Mouse (Mus musculus) forebrain, postnatal 0 days (tissue): ENCODE measurements at regions not wholly inside any gene's neighbourhood (a gene's known extent, or its start where the extent isn't known, plus 50 kb on each side); places are given as distances from the start of the nearest gene placed in this dataset.

Experiments
- ATAC-seq: fragments of 200-750 bp; cut with Nextera tagmentation; 2 replicates; pipeline ENCODE4 v1.8.0; 2017; ENCODE audit warnings: mild to moderate bottlenecking, moderate library complexity
- DNase-seq: peaks from one replicate; pipeline ENCODE4 v3.0.0-alpha.2; 2015
- H3K27ac ChIP-seq: fragments of 300-500 bp; sonication (generic); 2 replicates; pipeline ENCODE4 v1.5.1; 2014; ENCODE audit warnings: low read depth, mild to moderate bottlenecking, antibody characterized with exemption, low read length, moderate library complexity, mixed read lengths
- H3K27me3 ChIP-seq: fragments of 300-500 bp; sonication (generic); 2 replicates; pipeline ENCODE4 v1.6.1; 2014; ENCODE audit warnings: mild to moderate bottlenecking, low read length, mixed read lengths; ENCODE audit not compliant: insufficient read depth
- H3K36me3 ChIP-seq: fragments of 300-500 bp; sonication (generic); 2 replicates; pipeline ENCODE4 v1.6.1; 2014; ENCODE audit warnings: mild to moderate bottlenecking, moderate library complexity; ENCODE audit not compliant: insufficient read depth
- H3K4me1 ChIP-seq: fragments of 300-500 bp; sonication (generic); 2 replicates; pipeline ENCODE4 v1.6.1; 2014; ENCODE audit warnings: antibody characterized with exemption; ENCODE audit not compliant: insufficient read depth
- H3K4me2 ChIP-seq: fragments of 300-500 bp; sonication (generic); 2 replicates; pipeline ENCODE4 v1.6.1; 2014; ENCODE audit warnings: low read depth, mild to moderate bottlenecking, moderate library complexity
- H3K4me3 ChIP-seq: fragments of 300-500 bp; sonication (generic); 2 replicates; pipeline ENCODE4 v1.5.1; 2014; ENCODE audit warnings: low read depth, low read length, mixed read lengths
- H3K9ac ChIP-seq: fragments of 300-500 bp; sonication (generic); 2 replicates; pipeline ENCODE4 v1.6.1; 2014; ENCODE audit warnings: mild to moderate bottlenecking
- H3K9me3 ChIP-seq: fragments of 300-500 bp; sonication (generic); 2 replicates; pipeline ENCODE4 v1.6.1; 2016; ENCODE audit warnings: low read length
- CTCF ChIP-seq: sonication (generic); IDR thresholded peaks from 2 replicates; pipeline ENCODE4 v1.5.1; 2016; ENCODE audit warnings: antibody characterized with exemption, control low read depth, low read depth
- WGBS: fragments of 180-500 bp; shearing (Covaris S2); extraction: QIAGEN DNeasy Blood & Tissue Kit; methylation state at CpG from one replicate; pipeline ENCODE4 v1.1.7; 2014; 5-methylcytosine and 5-hydroxymethylcytosine counted together

DNA sequence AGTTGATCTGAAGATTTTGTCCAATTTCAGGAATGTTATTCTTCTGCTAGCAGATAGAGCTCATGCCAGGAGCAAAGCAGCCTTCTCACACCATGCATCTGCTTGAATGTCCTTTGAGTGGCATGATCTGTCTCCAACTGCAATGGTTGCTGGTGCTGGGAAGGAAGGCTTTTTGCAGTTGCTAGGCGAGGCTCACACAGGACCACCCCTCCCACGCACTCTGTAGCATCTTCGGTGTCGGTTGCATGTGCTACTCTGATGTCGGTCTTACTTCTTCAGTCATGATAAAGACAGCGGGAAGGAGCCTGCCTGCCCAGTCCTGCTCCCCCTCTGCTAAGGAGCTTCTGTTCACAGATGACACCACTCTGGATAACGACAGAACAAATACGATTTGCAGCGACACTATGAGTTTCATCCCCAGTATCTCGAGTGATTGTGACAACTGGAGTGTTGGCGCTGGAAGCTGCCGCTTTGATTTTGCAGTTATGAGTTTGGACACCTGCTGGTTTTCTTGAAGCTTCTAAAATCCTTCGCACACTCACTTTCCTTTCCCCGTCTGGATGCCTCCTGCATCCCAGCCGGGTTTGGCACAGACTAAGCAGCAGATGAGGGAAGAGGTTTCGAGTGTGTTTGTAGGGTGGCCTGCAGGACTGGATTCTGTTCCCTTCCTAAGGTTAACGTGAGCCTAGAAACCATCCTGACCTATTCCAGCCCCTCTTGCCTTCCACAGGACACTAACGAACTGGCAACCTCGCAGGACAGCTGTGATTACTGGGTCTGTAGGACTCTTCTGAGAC lies 75.4 kb upstream of the Ajap1 start:
- TF ChIP-seq CTCF = no peak
- WGBS = 66% methylated on average over 19 of the region's 19 CpGs
- peak; percentile 40 for ATAC-seq
- H3K9me3 ChIP-seq = no peaks in the 10 kb centered on the region
- H3K9ac ChIP-seq = no peak overlapping the region
- peak; percentile 50 for DNase-seq
- no peak overlapping the region for H3K27ac ChIP-seq
- peaks cover 9% of the 10 kb centered on the region; the same call in 1 of the 2 replicates for H3K27me3 ChIP-seq
- H3K4me1 ChIP-seq = no peaks in the 10 kb centered on the region
- no peak overlapping the region for H3K4me2 ChIP-seq
- no peak overlapping the region for H3K4me3 ChIP-seq
- no peaks in the 10 kb centered on the region for H3K36me3 ChIP-seq

DNA sequence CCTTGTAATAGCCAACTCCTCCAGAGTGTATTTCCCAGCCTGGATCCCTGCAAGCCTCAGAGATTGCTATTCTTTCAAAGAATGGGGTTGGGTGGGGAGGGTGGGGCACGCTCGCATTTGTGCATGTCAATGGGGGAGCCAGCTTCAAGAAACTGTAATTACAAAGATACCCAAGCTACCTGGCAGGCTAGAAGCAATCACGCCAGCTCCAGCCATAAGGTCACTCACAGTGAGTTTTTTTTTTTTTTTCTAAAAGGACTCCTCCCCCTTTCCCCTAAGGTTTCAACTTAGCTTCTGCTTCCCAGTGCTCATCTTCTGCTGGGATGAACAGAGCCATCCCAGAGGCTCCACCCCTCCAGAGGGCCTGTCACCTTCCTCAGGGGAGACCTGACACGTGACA lies 77.0 kb upstream of the Ajap1 start:
- TF ChIP-seq CTCF = no peak
- Histone ChIP-seq H3K4me2 (no peak overlapping the region), H3K9ac (no peak overlapping the region), H3K27ac (no peak overlapping the region), H3K9me3 (no peaks in the 10 kb centered on the region), H3K4me3 (no peak overlapping the region), H3K36me3 (no peaks in the 10 kb centered on the region), H3K4me1 (no peaks in the 10 kb centered on the region), H3K27me3 (no peaks in the 10 kb centered on the region)
- DNase-seq (no peak), ATAC-seq (no peak)
- WGBS = 72% methylated on average over 4 of the region's 4 CpGs

DNA sequence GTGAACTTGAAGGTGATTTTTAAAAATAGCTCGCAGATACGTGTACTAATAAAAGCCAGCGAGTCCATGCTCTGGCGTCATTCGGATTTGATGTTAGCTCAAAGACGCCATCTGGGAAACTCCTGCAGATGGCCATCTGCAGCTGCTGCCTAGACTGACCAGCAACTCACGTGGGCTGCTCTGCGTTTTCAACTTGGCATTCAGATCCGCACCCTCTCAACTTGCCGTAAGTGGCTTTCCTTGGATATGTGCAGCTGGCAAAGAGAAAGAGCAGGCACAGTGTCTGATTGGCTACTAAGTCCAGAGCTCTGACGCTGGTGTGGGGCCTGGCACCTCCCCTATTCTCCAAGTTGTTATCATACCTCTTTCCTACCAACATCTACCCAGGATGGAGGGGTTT lies 77.6 kb upstream of the Ajap1 start:
- Histone ChIP-seq H3K9ac (no peak overlapping the region), H3K9me3 (no peaks in the 10 kb centered on the region), H3K4me1 (no peaks in the 10 kb centered on the region), H3K36me3 (no peaks in the 10 kb centered on the region), H3K27ac (no peak overlapping the region), H3K4me3 (no peak overlapping the region), H3K4me2 (no peak overlapping the region), H3K27me3 (no peaks in the 10 kb centered on the region)
- WGBS = 55% methylated on average over 11 of the region's 11 CpGs
- TF ChIP-seq CTCF = no peak
- DNase-seq (no peak), ATAC-seq (peak; percentile 43; the same call in 1 of the 2 replicates)

DNA sequence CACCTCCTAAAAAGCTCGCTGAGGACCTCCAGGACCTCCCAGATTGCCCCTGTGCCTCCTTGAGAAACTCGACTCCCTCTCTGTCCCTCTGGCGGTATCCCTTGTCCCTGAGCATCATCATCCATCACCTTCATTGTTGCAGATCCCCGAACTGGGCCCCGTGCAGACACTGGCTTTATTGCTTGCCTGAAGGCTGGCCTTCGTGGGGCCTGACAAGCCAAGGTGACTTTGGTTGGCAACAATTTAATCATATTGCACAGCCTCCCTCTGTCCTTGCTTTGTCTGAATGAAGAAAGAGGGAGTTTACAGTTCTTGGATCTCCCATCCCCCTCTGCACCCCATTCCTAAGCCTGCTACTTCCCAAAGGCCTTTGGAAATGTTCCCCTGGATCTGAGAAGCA lies 78.3 kb upstream of the Ajap1 start:
- 55% methylated on average over 6 of the region's 6 CpGs for WGBS
- Histone ChIP-seq H3K9ac (no peak overlapping the region), H3K27ac (no peak overlapping the region), H3K36me3 (no peaks in the 10 kb centered on the region), H3K27me3 (no peaks in the 10 kb centered on the region), H3K9me3 (no peaks in the 10 kb centered on the region), H3K4me2 (no peak overlapping the region), H3K4me1 (no peaks in the 10 kb centered on the region), H3K4me3 (no peak overlapping the region)
- no peak for TF ChIP-seq CTCF
- DNase-seq (no peak), ATAC-seq (no peak)

DNA sequence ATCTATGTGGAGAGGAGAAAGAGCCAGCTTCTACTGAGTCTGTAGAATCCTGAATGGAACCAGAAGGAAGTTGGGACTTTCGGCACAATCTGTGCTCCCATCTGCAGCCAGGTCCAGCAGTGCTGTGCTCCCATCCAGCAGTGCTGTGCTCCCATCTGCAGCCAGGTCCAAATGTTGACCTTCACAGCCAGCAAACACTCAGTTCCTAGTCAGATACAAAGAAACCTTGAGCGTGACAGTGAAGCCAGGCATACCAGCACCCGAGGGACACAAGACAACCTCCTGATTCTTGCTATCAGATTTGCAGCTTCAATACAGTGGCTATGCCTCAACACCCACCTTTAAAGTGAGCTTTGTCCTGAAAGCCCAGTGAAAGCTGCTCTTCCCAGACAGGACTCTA lies 79.4 kb upstream of the Ajap1 start:
- H3K36me3 ChIP-seq = no peaks in the 10 kb centered on the region
- no peak overlapping the region for H3K4me3 ChIP-seq
- no peak overlapping the region for H3K27ac ChIP-seq
- ATAC-seq (no peak), DNase-seq (no peak)
- no peaks in the 10 kb centered on the region for H3K27me3 ChIP-seq
- H3K9ac ChIP-seq = no peak overlapping the region
- no peak overlapping the region for H3K4me2 ChIP-seq
- no peaks in the 10 kb centered on the region for H3K4me1 ChIP-seq
- TF ChIP-seq CTCF = no peak
- 92% methylated on average over 3 of the region's 3 CpGs for WGBS
- H3K9me3 ChIP-seq = no peaks in the 10 kb centered on the region

DNA sequence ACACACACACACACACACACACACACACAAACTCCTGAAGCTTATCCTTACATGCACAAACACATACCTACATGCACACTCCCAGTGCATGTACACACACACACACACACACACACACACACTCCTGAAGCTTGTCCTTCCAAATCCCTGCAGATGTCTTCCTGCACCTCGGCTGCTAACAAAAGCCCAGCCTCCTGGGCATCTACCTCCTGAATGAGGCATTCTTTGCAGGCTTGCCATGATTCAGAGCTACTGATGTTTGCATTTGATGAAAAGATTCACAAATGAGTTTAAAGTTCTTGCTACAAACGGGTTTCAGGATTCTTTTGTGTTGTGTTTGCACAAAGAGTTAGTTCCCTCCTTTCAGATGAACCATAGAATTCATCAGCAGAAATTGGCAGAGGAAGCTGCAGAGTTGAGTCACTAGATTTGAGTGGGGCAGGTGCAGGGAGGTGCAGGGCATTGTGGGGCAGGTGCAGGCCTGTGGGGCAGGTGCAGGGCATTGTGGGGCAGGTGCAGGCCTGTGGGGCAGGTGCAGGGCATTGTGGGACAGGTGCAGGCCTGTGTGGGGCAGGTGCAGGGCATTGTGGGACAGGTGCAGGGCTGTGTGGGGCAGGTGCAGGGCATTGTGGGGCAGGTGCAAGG lies 84.8 kb upstream of the Ajap1 start:
- Histone ChIP-seq H3K4me1 (no peaks in the 10 kb centered on the region), H3K4me2 (no peak overlapping the region), H3K9ac (no peak overlapping the region), H3K4me3 (no peak overlapping the region), H3K9me3 (no peaks in the 10 kb centered on the region), H3K27ac (no peak overlapping the region), H3K36me3 (no peaks in the 10 kb centered on the region), H3K27me3 (no peaks in the 10 kb centered on the region)
- WGBS = 8% methylated on average over 2 of the region's 2 CpGs
- peak; percentile 43; the same call in 1 of the 2 replicates for ATAC-seq
- TF ChIP-seq CTCF = no peak
- no peak for DNase-seq

DNA sequence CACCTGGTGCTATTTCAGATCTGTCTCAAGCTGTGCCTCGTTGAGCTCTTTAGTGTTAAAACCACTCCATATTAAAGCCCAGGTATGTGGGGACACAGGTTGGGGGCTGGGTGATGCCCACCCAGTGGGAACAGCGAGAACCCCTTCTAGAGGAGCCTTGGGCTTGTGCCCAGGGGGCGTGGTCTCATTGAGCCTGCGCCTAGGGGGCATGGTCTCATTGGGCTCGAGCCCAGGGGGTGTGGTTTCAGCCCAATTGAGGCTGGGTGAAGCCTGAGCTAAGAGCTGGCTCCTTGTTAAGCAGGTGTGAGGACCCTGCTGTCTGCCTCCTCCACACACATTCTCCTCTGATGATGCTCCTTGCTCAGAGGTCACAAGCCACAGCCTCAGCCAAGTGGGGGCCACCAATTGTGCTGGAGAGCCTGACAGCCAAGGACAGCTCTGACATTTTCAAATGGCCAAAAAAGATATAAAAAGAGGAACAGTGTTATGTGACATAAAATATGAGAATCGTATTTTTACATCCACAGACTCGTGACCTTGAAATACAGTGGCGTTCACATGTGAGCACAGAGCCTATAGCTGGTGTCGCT lies 90.7 kb upstream of the Ajap1 start:
- DNase-seq (no peak), ATAC-seq (0 out of 2 replicates have a peak, but pooled peaks have one; percentile 20)
- WGBS = 49% methylated on average over 9 of the region's 9 CpGs

More for the DNA sequence above, 90.7 kb upstream of the Ajap1 start:
- Histone ChIP-seq H3K36me3 (no peaks in the 10 kb centered on the region), H3K4me3 (no peak overlapping the region), H3K9ac (no peak overlapping the region), H3K27me3 (no peaks in the 10 kb centered on the region), H3K4me1 (no peaks in the 10 kb centered on the region), H3K9me3 (no peaks in the 10 kb centered on the region), H3K4me2 (no peak overlapping the region), H3K27ac (no peak overlapping the region)
- TF ChIP-seq CTCF = no peak
